Mouse (Mus musculus) ES-Bruce4 (cell line): ENCODE measurements around the gene BC100530. TPM values are rescaled to one million over a fixed set of nuclear protein-coding genes. Genes with fewer than 3 reads are reported as not detected.
"Not testable (repeated sequence)": the region's sequence is repeated elsewhere in the genome, so short reads cannot be mapped to it uniquely, and the experiment has no call there.

Experiments
- H3K27ac ChIP-seq: 2 replicates; pipeline ENCODE4 v1.5.1; 2012; ENCODE audit warnings: low read length, inconsistent platforms; ENCODE audit not compliant: insufficient read depth
- H3K27me3 ChIP-seq: 2 replicates; pipeline ENCODE4 v1.6.1; 2012; ENCODE audit warnings: mild to moderate bottlenecking, low read length, inconsistent platforms; ENCODE audit not compliant: control insufficient read depth, poor library complexity, insufficient read depth, severe bottlenecking
- H3K36me3 ChIP-seq: 2 replicates; pipeline ENCODE4 v1.6.1; 2012; ENCODE audit warnings: inconsistent platforms, mild to moderate bottlenecking, low read length, moderate library complexity; ENCODE audit not compliant: control insufficient read depth, poor library complexity, insufficient read depth, severe bottlenecking
- H3K4me1 ChIP-seq: one replicate; pipeline ENCODE4 v1.8.1; 2011; ENCODE audit warnings: low read length; ENCODE audit not compliant: control insufficient read depth, insufficient read depth
- H3K4me3 ChIP-seq: 2 replicates; pipeline ENCODE4 v1.5.1; 2011; ENCODE audit warnings: low read depth, mild to moderate bottlenecking, low read length
- H3K9ac ChIP-seq: 2 replicates; pipeline ENCODE4 v1.6.1; 2012; ENCODE audit warnings: low read depth, mild to moderate bottlenecking, inconsistent platforms; ENCODE audit not compliant: poor library complexity, severe bottlenecking
- H3K9me3 ChIP-seq: replicated peaks from 2 replicates; pipeline ENCODE4 v1.6.1; 2012; ENCODE audit warnings: mild to moderate bottlenecking, low read length, inconsistent platforms; ENCODE audit not compliant: control insufficient read depth, poor library complexity, insufficient read depth, severe bottlenecking
- CTCF ChIP-seq: IDR thresholded peaks from one replicate; pipeline ENCODE4 v1.8.1; 2011; ENCODE audit warnings: low read depth, low read length
- EP300 ChIP-seq: IDR thresholded peaks from 2 replicates; pipeline ENCODE4 v1.6.1; 2011; ENCODE audit warnings: low read depth, low read length; ENCODE audit not compliant: insufficient read depth
- POLR2A ChIP-seq: IDR thresholded peaks from one replicate; pipeline ENCODE4 v1.8.1; 2011; ENCODE audit warnings: low read length; ENCODE audit not compliant: insufficient read depth
- polyA plus RNA-seq: library from polyadenylated mRNA; stranded (reverse); fragments of >200 nt; gene quantifications from 2 replicates; pipeline ENCODE4 v1.2.4, GENCODE M21; 2011; ENCODE audit warnings: low read depth; ENCODE audit not compliant: missing spikeins, insufficient read depth, insufficient read length

Gene BC100530
- polyA plus RNA-seq, result not detected in 2 replicates

DNA sequence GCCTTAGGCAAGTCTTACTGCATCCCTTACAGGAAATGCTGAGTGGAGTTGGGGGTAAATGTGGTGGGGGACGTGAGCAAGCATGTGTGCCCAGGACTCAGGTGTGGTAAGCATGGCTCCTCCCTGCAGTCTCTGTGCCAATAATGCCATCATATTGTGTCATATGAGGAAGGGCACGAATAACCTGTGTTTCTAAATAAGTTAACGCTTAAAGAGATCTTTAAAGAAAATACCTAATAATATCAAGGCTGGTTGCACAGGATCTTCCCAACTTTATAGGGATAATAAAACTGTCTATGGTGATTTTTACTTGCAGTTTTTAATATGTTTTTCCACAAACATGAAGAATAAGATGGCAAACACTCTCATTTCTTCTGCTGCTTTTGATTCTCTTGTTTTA lies at the start of gene BC100530:
Gene BC100530 (minus strand): TSS at position 101 of the 400 bp plus-strand sequence.
- not testable (repeated sequence) for H3K27me3 ChIP-seq, H3K9ac ChIP-seq, H3K4me3 ChIP-seq, H3K27ac ChIP-seq, H3K4me1 ChIP-seq, H3K9me3 ChIP-seq, H3K36me3 ChIP-seq

GRCm38 (mm10) chr16:36408357-36408756 lies 40.8 kb upstream of the BC100530 start, which contains the start of gene Stfa2:
TSS of gene Stfa2 (minus strand) at chr16:36408457.
- no peak within 1 kb of the TSS for H3K9ac ChIP-seq
- no peak for TF ChIP-seq EP300
- no peak for TF ChIP-seq CTCF
- TF ChIP-seq POLR2A, result no peak
- no peak within 1 kb of the TSS for H3K4me3 ChIP-seq
- H3K27ac ChIP-seq, result no peak within 1 kb of the TSS
- H3K36me3 ChIP-seq, result no peaks in the 10 kb centered on the region
- no peaks in the 10 kb centered on the region for H3K27me3 ChIP-seq
- no peaks in the 10 kb centered on the region for H3K4me1 ChIP-seq
- no peaks in the 10 kb centered on the region for H3K9me3 ChIP-seq

- Histone ChIP-seq H3K9ac (no peak overlapping the region), H3K9me3 (no peaks in the 10 kb centered on the region), H3K27ac (no peak overlapping the region), H3K4me3 (no peak overlapping the region), H3K4me1 (no peaks in the 10 kb centered on the region), H3K36me3 (no peaks in the 10 kb centered on the region), H3K27me3 (no peaks in the 10 kb centered on the region)
- TF ChIP-seq EP300 (0 out of 2 replicates have a peak, but pooled peaks have one; percentile 21), POLR2A (no peak)
These were observed 21.5 kb upstream of the BC100530 start for GRCm38 (mm10) chr16:36389060-36389459.

DNA sequence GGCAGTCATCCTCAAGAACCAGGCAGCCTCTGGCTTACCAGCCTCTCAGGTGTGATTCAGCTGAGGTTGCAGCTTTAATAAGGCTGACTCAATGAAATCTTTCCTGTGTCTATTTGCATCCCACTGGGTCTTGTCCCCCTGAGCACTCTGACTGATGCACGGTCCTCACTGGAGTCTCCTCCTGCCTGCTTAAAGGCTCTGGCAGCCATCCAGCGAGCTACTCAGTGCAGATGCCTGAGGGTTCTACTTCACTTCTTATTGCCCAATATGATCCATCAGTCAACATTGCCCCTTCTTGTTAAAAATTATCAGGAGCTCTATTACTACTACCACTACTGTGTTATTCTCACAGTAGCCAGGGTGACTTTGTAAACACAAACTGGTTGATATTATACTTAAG lies 30.4 kb downstream of the BC100530 start:
- Histone ChIP-seq H3K9ac (no peak overlapping the region), H3K27me3 (no peaks in the 10 kb centered on the region), H3K4me1 (no peaks in the 10 kb centered on the region), H3K9me3 (no peaks in the 10 kb centered on the region), H3K36me3 (no peaks in the 10 kb centered on the region), H3K4me3 (no peak overlapping the region), H3K27ac (no peak overlapping the region)
- TF ChIP-seq POLR2A (no peak), CTCF (no peak), EP300 (no peak)

DNA sequence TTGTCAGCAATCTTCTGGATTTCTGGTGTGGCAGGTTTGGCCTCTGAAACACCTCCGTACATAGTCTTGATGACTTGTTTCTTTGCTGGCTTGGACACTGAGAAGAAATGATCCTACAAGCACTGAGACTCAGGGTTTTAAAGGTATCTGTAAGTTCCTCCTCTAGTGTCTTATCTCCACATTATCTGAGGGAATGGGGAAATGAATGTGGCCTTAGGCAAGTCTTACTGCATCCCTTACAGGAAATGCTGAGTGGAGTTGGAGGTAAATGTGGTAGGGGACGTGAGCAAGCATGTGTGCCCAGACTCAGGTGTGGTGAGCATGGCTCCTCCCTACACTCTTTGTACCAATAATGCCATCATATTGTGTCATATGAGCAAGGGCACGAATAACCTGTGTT lies 33.3 kb downstream of the BC100530 start, which contains the start of gene BC117090:
Gene BC117090 (minus strand): TSS at position 101 of the 400 bp plus-strand sequence.
- no peak within 1 kb of the TSS for H3K4me3 ChIP-seq
- no peak within 1 kb of the TSS for H3K27ac ChIP-seq
- H3K9me3 ChIP-seq, result no peaks in the 10 kb centered on the region
- no peaks in the 10 kb centered on the region for H3K4me1 ChIP-seq
- TF ChIP-seq CTCF (no peak), EP300 (no peak), POLR2A (no peak)
- no peaks in the 10 kb centered on the region for H3K36me3 ChIP-seq
- no peaks in the 10 kb centered on the region for H3K27me3 ChIP-seq
- no peak within 1 kb of the TSS for H3K9ac ChIP-seq

- Histone ChIP-seq H3K36me3 (no peaks in the 10 kb centered on the region), H3K9me3 (no peaks in the 10 kb centered on the region), H3K4me3 (no peak overlapping the region), H3K27ac (no peak overlapping the region), H3K9ac (no peak overlapping the region), H3K27me3 (no peaks in the 10 kb centered on the region), H3K4me1 (no peaks in the 10 kb centered on the region)
- TF ChIP-seq CTCF (no peak), EP300 (no peak), POLR2A (no peak)
These were observed 48.3 kb downstream of the BC100530 start for GRCm38 (mm10) chr16:36319286-36319685.

DNA sequence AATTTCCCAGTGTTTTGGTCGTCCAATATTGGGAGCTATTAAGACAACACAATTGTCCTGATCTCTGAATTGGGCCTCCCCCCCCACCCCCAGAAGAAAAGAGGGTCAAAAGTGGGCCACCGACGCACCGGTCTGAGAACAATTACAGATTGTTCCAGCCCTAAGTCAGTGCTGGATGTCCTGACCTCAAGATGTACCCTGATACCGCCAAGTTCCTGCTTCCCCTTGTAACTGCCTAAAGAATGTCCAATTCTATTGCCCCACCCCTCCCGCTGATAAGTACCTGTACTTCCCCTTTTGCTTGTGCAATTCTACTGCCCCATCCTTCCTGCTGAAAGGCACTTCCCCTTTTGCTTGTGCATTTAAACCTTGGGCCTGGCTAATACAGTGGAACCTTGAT lies 51.4 kb downstream of the BC100530 start:
- H3K36me3 ChIP-seq, H3K27me3 ChIP-seq, H3K4me1 ChIP-seq, H3K4me3 ChIP-seq, H3K9ac ChIP-seq, H3K9me3 ChIP-seq, H3K27ac ChIP-seq: not testable (repeated sequence)
